Comparison of ENCODE assay signal across 8 mouse cellular contexts in the genomic region with DNA sequence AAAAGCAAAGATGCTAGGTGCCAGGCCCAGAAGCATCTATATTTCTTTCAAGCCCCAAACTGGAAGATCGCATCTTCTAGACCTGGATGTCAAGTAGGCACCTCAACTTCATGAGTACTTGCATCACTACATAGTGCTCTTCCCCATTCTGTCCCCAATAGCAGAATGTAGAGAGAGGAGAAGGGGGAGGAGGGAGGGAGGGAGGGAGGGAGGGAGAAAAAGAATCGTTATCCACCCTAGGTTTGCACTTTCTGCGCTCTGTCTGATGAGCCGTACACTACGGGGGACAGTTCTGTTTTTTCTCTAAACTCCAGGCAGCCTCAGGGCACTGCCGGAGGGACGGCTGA. TPM values are rescaled to one million over a fixed set of nuclear protein-coding genes. Genes with fewer than 3 reads are reported as not detected.
A peak's percentile ranks its signal among the peaks of the same experiment; 100 is the strongest.
DNase-seq lines count a peak whose midpoint lies in the region; ATAC-seq lines count a peak whose summit lies in the region.

A gene (plus strand): TSS at position 295 of the 347 bp plus-strand sequence.

- DNase-seq in frontal cortex, postnatal 25 days (ENCODE audit: low spot score in 2 of 2): no peak
- DNase-seq in MEL-GATA-1-ER (ENCODE audit: extremely low read depth, low read depth): peak; percentile 66
- DNase-seq in heart, adult 8-10 months (ENCODE audit: low spot score): no peak
- DNase-seq in layer of hippocampus, postnatal 25 days (ENCODE audit: extremely low spot score in 1 of 2, low spot score in 1 of 2): no peak
- no peak for DNase-seq in midbrain, embryonic 14.5 days
- no peak for DNase-seq in thymus, postnatal 36 days
- no peak for DNase-seq in thymus, postnatal 0 days (ENCODE audit: low spot score)

- 10% methylated on average over 7 of the region's 7 CpGs for WGBS in midbrain, embryonic 14.5 days

- H3K36me3 ChIP-seq in midbrain, embryonic 14.5 days (ENCODE audit: control insufficient read depth, insufficient read depth, low read length): no peaks in the 10 kb centered on the region

- H3K9me3 ChIP-seq in midbrain, embryonic 14.5 days (ENCODE audit: control insufficient read depth, low read length): no peaks in the 10 kb centered on the region

- peaks cover 12% of the 10 kb centered on the region for H3K4me1 ChIP-seq in midbrain, embryonic 14.5 days (ENCODE audit: control insufficient read depth, insufficient read depth, low read length)

- ATAC-seq in frontal cortex, adult (ENCODE audit: low TSS enrichment): peak; percentile 54
- peak; percentile 83 for ATAC-seq in midbrain, embryonic 14.5 days (ENCODE audit: low FRiP score, low TSS enrichment)

- no peaks in the 10 kb centered on the region for H3K27me3 ChIP-seq in midbrain, embryonic 14.5 days (ENCODE audit: control insufficient read depth, insufficient read depth, low read length)

- H3K4me3 ChIP-seq in midbrain, embryonic 14.5 days (replicated peaks; ENCODE audit: low read depth, low read length): peak within 1 kb of the TSS; percentile 87

- peak within 1 kb of the TSS; percentile 84 for H3K9ac ChIP-seq in midbrain, embryonic 14.5 days (replicated peaks; ENCODE audit: low read length)

- H3K4me2 ChIP-seq in midbrain, embryonic 14.5 days (ENCODE audit: low read length): peak within 1 kb of the TSS; percentile 83

- H3K27ac ChIP-seq in midbrain, embryonic 14.5 days (replicated peaks; ENCODE audit: low read depth, low read length): peak within 1 kb of the TSS; percentile 94

RNA-seq across cellular contexts. Expression of the gene that starts here (rescaled TPM):
- total RNA-seq in heart, adult 8-10 months (2022): 10 to 100 TPM; 18.9 to 23.4 (median 21.5) TPM
- total RNA-seq in layer of hippocampus, postnatal 25 days (2021): 10 to 100 TPM; 31.5 to 32.1 TPM
- 20.1 and 22.9 TPM in 2 replicates for polyA plus RNA-seq in midbrain, embryonic 14.5 days (2014; fragmentation: Nextera tagmentation; extraction: Ambion mirVana)
- 4.3 and 4.4 TPM in 2 replicates for polyA plus RNA-seq in thymus, postnatal 0 days (2015; fragmentation: Nextera tagmentation; extraction: Ambion mirVana)
